Mouse (Mus musculus): Measurements from ENCODE around the gene Lrig3.

Gene Lrig3

GRCm38 (mm10) chr10:125965968-125966480 lies at the start of gene Lrig3:
TSS of gene Lrig3 (plus strand) at chr10:125966168.
- peak; percentile 87 for DNase-seq (ENCODE audit: extremely low spot score, low spot score)

GRCm38 (mm10) chr10:125916781-125917180 lies 49.2 kb upstream of the Lrig3 start:
- no peak for DNase-seq (ENCODE audit: extremely low spot score, low spot score)

- peak; percentile 32 for DNase-seq (ENCODE audit: extremely low spot score, low spot score)
Measured at GRCm38 (mm10) chr10:125917436-125917871, 48.5 kb upstream of the Lrig3 start.

GRCm38 (mm10) chr10:125918994-125919393 lies 47.0 kb upstream of the Lrig3 start:
- no peak for DNase-seq (ENCODE audit: extremely low spot score, low spot score)

GRCm38 (mm10) chr10:125921654-125922446 lies 44.1 kb upstream of the Lrig3 start:
- DNase-seq (ENCODE audit: extremely low spot score, low spot score): no peak

GRCm38 (mm10) chr10:125929961-125930360 lies 36.0 kb upstream of the Lrig3 start:
- DNase-seq (ENCODE audit: extremely low spot score, low spot score): no peak

GRCm38 (mm10) chr10:125933388-125933787 lies 32.6 kb upstream of the Lrig3 start:
- DNase-seq (ENCODE audit: extremely low spot score, low spot score): no peak

GRCm38 (mm10) chr10:125934095-125934494 lies 31.9 kb upstream of the Lrig3 start:
- DNase-seq (ENCODE audit: extremely low spot score, low spot score): no peak

GRCm38 (mm10) chr10:125937517-125938497 lies 28.2 kb upstream of the Lrig3 start:
- no peak for DNase-seq (ENCODE audit: extremely low spot score, low spot score)

- no peak for DNase-seq (ENCODE audit: extremely low spot score, low spot score)
Measured at GRCm38 (mm10) chr10:125938528-125939402, 27.2 kb upstream of the Lrig3 start.

GRCm38 (mm10) chr10:125940316-125941059 lies 25.5 kb upstream of the Lrig3 start:
- no peak for DNase-seq (ENCODE audit: extremely low spot score, low spot score)

- DNase-seq (ENCODE audit: extremely low spot score, low spot score): no peak
Measured at GRCm38 (mm10) chr10:125943098-125943497, 22.9 kb upstream of the Lrig3 start.

- no peak for DNase-seq (ENCODE audit: extremely low spot score, low spot score)
Measured at GRCm38 (mm10) chr10:125944762-125945504, 21.0 kb upstream of the Lrig3 start.

- no peak for DNase-seq (ENCODE audit: extremely low spot score, low spot score)
Measured at GRCm38 (mm10) chr10:125948842-125949474, 17.0 kb upstream of the Lrig3 start.

- no peak for DNase-seq (ENCODE audit: extremely low spot score, low spot score)
Measured at GRCm38 (mm10) chr10:125951633-125952032, 14.3 kb upstream of the Lrig3 start.

- DNase-seq (ENCODE audit: extremely low spot score, low spot score): no peak
Measured at GRCm38 (mm10) chr10:125954343-125954742, 11.6 kb upstream of the Lrig3 start.

GRCm38 (mm10) chr10:125954747-125955530 lies 11.0 kb upstream of the Lrig3 start:
- no peak for DNase-seq (ENCODE audit: extremely low spot score, low spot score)
